Mouse (Mus musculus) brain, embryonic 14.5 days (tissue): Measurements from ENCODE around the gene Aldh3b3.

ENCODE experiments used
- CTCF ChIP-seq: fragments of 200-500 bp; IDR thresholded peaks from 2 replicates; pipeline ENCODE4 v1.5.1; 2012; ENCODE audit warnings: inconsistent platforms, mild to moderate bottlenecking, moderate library complexity, borderline replicate concordance; ENCODE audit not compliant: insufficient read depth, insufficient read length; ENCODE audit errors: extremely low read depth
- POLR2A ChIP-seq: fragments of 200-500 bp; IDR thresholded peaks from 2 replicates; pipeline ENCODE4 v1.6.1; 2012; ENCODE audit warnings: mild to moderate bottlenecking, inconsistent platforms, borderline replicate concordance; ENCODE audit not compliant: poor library complexity, insufficient read depth, insufficient read length, severe bottlenecking; ENCODE audit errors: extremely low read depth

- TF ChIP-seq CTCF (no peak), POLR2A (no peak)
These were observed 45.9 kb downstream of the Aldh3b3 start for GRCm38 (mm10) chr19:4004331-4004730.
